Mouse (Mus musculus) liver (tissue): ENCODE data around the gene Map1lc3b.
A peak's percentile ranks its signal among the peaks of the same experiment; 100 is the strongest.

ENCODE experiments used
- DNase-seq: peaks from one replicate; pipeline ENCODE4 v3.0.0-alpha.2; 2020; ENCODE audit warnings: mixed read lengths

The Map1lc3b gene

GRCm38 (mm10) chr8:121609916-121610315 is 19.8 kb downstream of the Map1lc3b start:
- DNase-seq: no peak

- no peak for DNase-seq
These were observed 23.3 kb downstream of the Map1lc3b start for GRCm38 (mm10) chr8:121613419-121613818.

- DNase-seq: peak; percentile 28
These were observed 29.3 kb downstream of the Map1lc3b start for GRCm38 (mm10) chr8:121619401-121619995.

- no peak for DNase-seq
These were observed 30.8 kb downstream of the Map1lc3b start for GRCm38 (mm10) chr8:121620801-121621516.

- no peak for DNase-seq
These were observed 31.7 kb downstream of the Map1lc3b start for GRCm38 (mm10) chr8:121621879-121622278.

GRCm38 (mm10) chr8:121623043-121623442 is 32.9 kb downstream of the Map1lc3b start:
- DNase-seq: no peak

GRCm38 (mm10) chr8:121628681-121629080 is 38.5 kb downstream of the Map1lc3b start:
- no peak for DNase-seq

GRCm38 (mm10) chr8:121631645-121632071 is 41.5 kb downstream of the Map1lc3b start:
- DNase-seq: peak; percentile 14

GRCm38 (mm10) chr8:121632401-121632800 is 42.2 kb downstream of the Map1lc3b start:
- no peak for DNase-seq

- DNase-seq: peak; percentile 18
These were observed 45.4 kb downstream of the Map1lc3b start for GRCm38 (mm10) chr8:121635534-121635933.

- DNase-seq: no peak
These were observed 46.0 kb downstream of the Map1lc3b start for GRCm38 (mm10) chr8:121636180-121636579.

- DNase-seq: no peak
These were observed 52.6 kb downstream of the Map1lc3b start for GRCm38 (mm10) chr8:121642804-121643203.

GRCm38 (mm10) chr8:121643384-121643783 is 53.2 kb downstream of the Map1lc3b start:
- peak; percentile 17 for DNase-seq

GRCm38 (mm10) chr8:121647511-121648215 is 57.5 kb downstream of the Map1lc3b start:
- no peak for DNase-seq
